Mouse (Mus musculus) ES-CJ7 (cell line): ENCODE measurements at regions not wholly inside any gene's neighbourhood (a gene's known extent, or its start where the extent isn't known, plus 50 kb on each side); places are given as distances from the start of the nearest gene placed in this dataset.
"Not testable (repeated sequence)": the region's sequence is repeated elsewhere in the genome, so short reads cannot be mapped to it uniquely, and the experiment has no call there.

Source experiments
- DNase-seq: peaks from one replicate; pipeline ENCODE4 v3.0.0; 2011; ENCODE audit warnings: low read depth, low spot score

- DNase-seq = no peak
Measured at GRCm38 (mm10) chrX:130525770-130526169, 776.2 kb downstream of the Diaph2 start.

- no peak for DNase-seq
Measured at GRCm38 (mm10) chrX:130533171-130534156, 783.9 kb downstream of the Diaph2 start.

GRCm38 (mm10) chrX:130538771-130539170 is 789.2 kb downstream of the Diaph2 start:
- peak; percentile 53 for DNase-seq

DNA sequence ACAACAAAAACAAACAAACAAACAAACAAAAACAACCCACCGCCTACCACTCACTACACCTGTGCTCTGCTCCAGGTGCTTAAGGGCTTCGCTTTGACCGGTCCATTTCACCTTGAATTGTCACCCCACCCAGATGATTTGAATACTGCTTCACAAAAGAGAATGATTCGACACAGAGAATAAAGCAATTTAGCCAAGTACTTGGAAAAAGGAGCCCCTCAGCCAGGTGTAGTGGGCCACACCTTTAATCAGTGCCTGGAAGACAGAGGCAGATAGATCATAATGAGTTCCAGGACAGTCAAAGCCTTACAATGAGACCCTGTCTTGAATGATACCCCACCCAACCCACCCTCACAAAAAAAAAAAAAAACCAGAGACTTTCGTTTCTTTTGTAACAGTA is 798.5 kb downstream of the Diaph2 start:
- DNase-seq = peak; percentile 86

DNA sequence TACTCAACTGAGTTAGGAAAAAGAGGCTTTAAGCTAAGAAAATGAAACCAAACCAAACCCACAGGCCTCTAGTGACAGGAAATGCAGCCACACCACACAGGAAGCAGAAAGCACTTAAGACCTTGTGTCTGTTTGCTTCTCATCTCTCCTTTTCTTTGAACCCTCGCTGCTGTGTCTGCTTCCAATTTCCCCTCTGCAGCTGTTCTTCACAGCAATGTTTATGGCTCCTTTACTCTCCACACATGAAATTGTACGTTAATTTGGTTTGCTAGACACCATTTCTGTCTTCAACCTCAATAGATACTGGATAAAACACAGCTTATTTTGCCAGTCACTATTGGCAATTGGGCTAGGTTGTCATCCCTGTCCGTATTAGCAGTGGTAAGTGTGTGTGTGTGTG is 799.7 kb downstream of the Diaph2 start:
- no peak for DNase-seq

DNA sequence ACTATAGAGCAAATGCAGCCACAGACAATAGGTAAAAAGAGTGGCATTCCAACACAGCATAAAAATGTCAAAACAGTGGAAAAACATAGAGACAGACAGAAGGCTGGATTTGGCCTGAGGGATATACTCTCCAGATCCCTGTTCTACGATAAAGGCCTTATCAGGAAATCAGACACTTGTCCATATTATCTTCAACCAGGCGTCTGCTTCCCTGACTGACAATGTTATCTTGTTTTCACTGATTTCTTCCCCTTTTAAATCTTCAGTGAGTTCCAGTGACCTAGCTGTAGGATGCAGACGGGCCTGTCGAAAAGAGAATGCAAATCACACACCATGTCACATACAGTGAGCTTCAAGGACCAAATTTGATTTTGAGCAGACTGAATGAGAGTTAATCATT is 800.4 kb downstream of the Diaph2 start:
- DNase-seq = no peak

DNA sequence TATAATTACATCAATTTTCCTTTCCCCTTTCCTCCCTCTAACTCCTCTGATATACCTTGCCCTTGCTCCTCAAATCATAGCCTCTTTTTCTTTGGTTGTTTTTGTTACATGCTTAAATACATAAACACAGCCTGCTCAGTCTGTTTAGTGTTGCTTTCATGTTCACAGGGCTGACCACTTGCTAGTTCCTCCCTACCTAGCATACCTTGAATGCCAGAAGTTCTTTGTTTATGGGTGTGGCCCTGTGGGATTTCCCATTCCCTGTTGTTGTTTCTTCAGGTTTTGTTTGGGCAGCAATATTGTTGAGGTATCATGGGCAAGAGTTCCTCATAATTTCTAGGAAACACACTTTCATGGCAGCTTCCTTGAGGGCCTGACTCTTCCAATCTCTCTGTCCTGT is 807.7 kb downstream of the Diaph2 start:
- DNase-seq = peak; percentile 43

GRCm38 (mm10) chrX:130577706-130578105 is 828.2 kb downstream of the Diaph2 start:
- no peak for DNase-seq

- DNase-seq = peak; percentile 82
Measured at GRCm38 (mm10) chrX:130596631-130597030, 847.1 kb downstream of the Diaph2 start.

GRCm38 (mm10) chrX:130601911-130602310 is 852.4 kb downstream of the Diaph2 start:
- no peak for DNase-seq

- DNase-seq = no peak
Measured at GRCm38 (mm10) chrX:130638513-130638912, 889.0 kb downstream of the Diaph2 start.

DNA sequence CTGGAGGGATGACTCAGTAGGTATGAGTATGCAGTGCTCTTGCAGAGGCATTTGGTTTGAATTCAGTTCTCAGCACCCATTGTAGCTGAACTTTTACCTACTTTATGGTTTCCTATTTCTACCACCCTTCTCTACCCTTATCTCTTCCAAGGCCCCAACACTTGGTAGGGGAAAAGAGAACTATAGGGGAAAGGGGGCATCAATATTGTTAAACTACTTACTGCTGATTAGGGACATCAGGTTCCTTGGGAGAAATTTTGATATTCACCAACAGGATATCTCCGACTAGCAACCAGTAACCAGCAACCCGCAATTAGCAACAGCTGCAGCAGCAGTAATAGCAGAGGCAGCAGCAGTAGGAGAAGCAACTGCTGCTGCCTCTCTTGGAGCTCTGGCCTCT is 906.3 kb downstream of the Diaph2 start:
- DNase-seq = no peak

GRCm38 (mm10) chrX:130684381-130684780 is 934.8 kb downstream of the Diaph2 start:
- peak; percentile 14 for DNase-seq

GRCm38 (mm10) chrX:130708929-130709328 is 959.4 kb downstream of the Diaph2 start:
- no peak for DNase-seq

DNA sequence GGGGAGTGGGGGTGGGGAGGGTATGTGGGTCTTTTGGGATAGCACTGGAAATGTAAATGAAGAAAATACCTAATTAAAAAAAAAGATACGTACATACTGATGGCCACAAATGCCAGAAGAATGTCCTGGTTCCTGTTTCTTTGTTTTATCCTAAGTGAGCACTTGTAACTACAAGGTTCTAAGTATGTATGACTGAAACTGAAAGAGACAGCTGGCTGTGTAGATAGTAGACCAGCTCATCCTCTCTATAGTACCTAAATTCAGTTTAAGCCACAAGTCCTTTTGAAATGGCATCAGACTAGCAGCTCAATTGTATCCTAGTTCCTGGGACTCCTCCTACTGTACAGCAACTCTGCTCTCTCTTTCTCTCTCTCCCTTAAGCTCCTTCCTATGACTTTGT is 994.6 kb downstream of the Diaph2 start:
- DNase-seq = not testable (repeated sequence)
